16 mouse cellular contexts compared by ENCODE assay signal in the genomic region with DNA sequence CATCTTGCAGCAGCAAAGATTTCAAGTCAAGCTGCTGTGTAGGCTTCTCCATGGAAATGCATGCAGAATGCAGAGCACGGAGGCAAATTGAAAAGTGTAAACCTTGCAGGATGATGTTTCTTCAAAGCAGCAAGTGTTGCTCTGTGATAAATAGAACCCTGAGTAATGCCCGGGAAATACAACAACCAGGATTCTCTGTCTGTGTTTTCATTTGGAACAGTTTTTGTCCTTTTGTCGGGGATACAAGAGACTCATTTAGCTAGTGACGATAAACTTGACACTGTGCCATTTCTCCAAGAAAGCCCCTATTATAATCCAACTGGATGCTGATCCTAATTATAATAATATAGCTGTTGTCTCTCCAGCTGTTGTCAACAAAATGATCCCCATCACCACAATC.
DNase-seq lines count a peak whose midpoint lies in the region; ATAC-seq lines count a peak whose summit lies in the region.
"Had no signal": no experiment of that assay in that cellular context is flagged by ENCODE, and none has a peak within 500 bp of the region (broad histone marks: within the 10 kb centered on the region; RNA-seq: fewer than 3 reads in every experiment).

No protein-coding gene starts in this region.

- peak; percentile 75 for ATAC-seq in forebrain, embryonic 13.5 days
- no peak; the same call in 1 of the 2 replicates for ATAC-seq in forebrain, embryonic 11.5 days (replicated peaks; ENCODE audit: low FRiP score)
- peak; percentile 46; the same call in 1 of the 2 replicates for ATAC-seq in neural tube, embryonic 14.5 days (ENCODE audit: low read depth)
- no peak for ATAC-seq in neural tube, embryonic 15.5 days (ENCODE audit: low FRiP score)
- peak; percentile 61; the same call in 1 of the 2 replicates for ATAC-seq in hindbrain, embryonic 15.5 days (ENCODE audit: low FRiP score, low read depth)

- peaks cover 19% of the 10 kb centered on the region for H3K4me1 ChIP-seq in forebrain, embryonic 13.5 days
- H3K4me1 ChIP-seq in forebrain, embryonic 11.5 days (replicated peaks; ENCODE audit: control insufficient read depth, insufficient read depth, low read length), result no peaks in the 10 kb centered on the region; the same call in 1 of the 2 replicates
- peaks cover 6% of the 10 kb centered on the region; the same call in 1 of the 2 replicates for H3K4me1 ChIP-seq in neural tube, embryonic 14.5 days (ENCODE audit: control insufficient read depth, insufficient read depth, low read length)
- peaks cover 15% of the 10 kb centered on the region for H3K4me1 ChIP-seq in neural tube, embryonic 15.5 days
- peaks cover 11% of the 10 kb centered on the region for H3K4me1 ChIP-seq in hindbrain, embryonic 15.5 days (replicated peaks)
- H3K4me1 ChIP-seq: heart, embryonic 12.5 days; limb, embryonic 15.5 days; megakaryocyte, embryonic 14.5 days had no signal

- DNase-seq in forebrain, embryonic 11.5 days (ENCODE audit: low spot score), result no peak
- peak; percentile 77 for DNase-seq in telencephalon, adult 2 months (ENCODE audit: low read depth, low spot score)
- no peak for DNase-seq in urinary bladder, postnatal 36 days (ENCODE audit: low spot score in 2 of 2)
- DNase-seq in lung, postnatal 10 days, result no peak
- DNase-seq: gastrocnemius, postnatal 10 days; kidney, adult 9 months; lung, adult 2 months; thymus, postnatal 14 days had no signal

- H3K4me2 ChIP-seq in forebrain, embryonic 13.5 days, result peak overlapping the region; percentile 4; the same call in 1 of the 2 replicates
- no peak overlapping the region for H3K4me2 ChIP-seq in forebrain, embryonic 11.5 days (ENCODE audit: low read depth, low read length, severe bottlenecking)
- no peak overlapping the region for H3K4me2 ChIP-seq in neural tube, embryonic 14.5 days (ENCODE audit: low read depth, low read length)
- H3K4me2 ChIP-seq in neural tube, embryonic 15.5 days, result no peak overlapping the region
- peak overlapping the region; percentile 20; the same call in 1 of the 2 replicates for H3K4me2 ChIP-seq in hindbrain, embryonic 15.5 days
- H3K4me2 ChIP-seq: heart, embryonic 12.5 days; limb, embryonic 15.5 days had no signal

- no peaks in the 10 kb centered on the region for H3K9me3 ChIP-seq in forebrain, embryonic 13.5 days (replicated peaks)
- no peaks in the 10 kb centered on the region for H3K9me3 ChIP-seq in forebrain, embryonic 11.5 days (ENCODE audit: control insufficient read depth, low read length)
- no peaks in the 10 kb centered on the region for H3K9me3 ChIP-seq in neural tube, embryonic 14.5 days (ENCODE audit: control insufficient read depth, low read length)
- no peaks in the 10 kb centered on the region for H3K9me3 ChIP-seq in neural tube, embryonic 15.5 days (replicated peaks)
- H3K9me3 ChIP-seq in hindbrain, embryonic 15.5 days, result no peaks in the 10 kb centered on the region
- H3K9me3 ChIP-seq: heart, embryonic 12.5 days; limb, embryonic 15.5 days; megakaryocyte, embryonic 14.5 days had no signal

- WGBS in forebrain, embryonic 13.5 days, result 14% methylated on average over 4 of the region's 4 CpGs
- 51% methylated on average over 4 of the region's 4 CpGs for WGBS in forebrain, embryonic 11.5 days
- WGBS in neural tube, embryonic 14.5 days, result 45% methylated on average over 4 of the region's 4 CpGs
- 29% methylated on average over 4 of the region's 4 CpGs for WGBS in neural tube, embryonic 15.5 days
- WGBS in hindbrain, embryonic 15.5 days, result 23% methylated on average over 4 of the region's 4 CpGs

- no peaks in the 10 kb centered on the region for H3K27me3 ChIP-seq in forebrain, embryonic 13.5 days
- H3K27me3 ChIP-seq in forebrain, embryonic 11.5 days (ENCODE audit: control insufficient read depth, insufficient read depth, low read length), result no peaks in the 10 kb centered on the region
- H3K27me3 ChIP-seq in neural tube, embryonic 14.5 days (ENCODE audit: control insufficient read depth, insufficient read depth, low read length), result no peaks in the 10 kb centered on the region
- no peaks in the 10 kb centered on the region for H3K27me3 ChIP-seq in neural tube, embryonic 15.5 days (replicated peaks)
- no peaks in the 10 kb centered on the region for H3K27me3 ChIP-seq in hindbrain, embryonic 15.5 days
- H3K27me3 ChIP-seq: heart, embryonic 12.5 days; limb, embryonic 15.5 days; megakaryocyte, embryonic 14.5 days had no signal

- H3K36me3 ChIP-seq in forebrain, embryonic 13.5 days (ENCODE audit: poor library complexity, severe bottlenecking), result no peaks in the 10 kb centered on the region
- no peaks in the 10 kb centered on the region for H3K36me3 ChIP-seq in forebrain, embryonic 11.5 days (ENCODE audit: control insufficient read depth, insufficient read depth, low read length)
- H3K36me3 ChIP-seq in neural tube, embryonic 14.5 days (ENCODE audit: control insufficient read depth, insufficient read depth, low read length), result no peaks in the 10 kb centered on the region
- H3K36me3 ChIP-seq in neural tube, embryonic 15.5 days, result no peaks in the 10 kb centered on the region
- H3K36me3 ChIP-seq in hindbrain, embryonic 15.5 days, result no peaks in the 10 kb centered on the region
- H3K36me3 ChIP-seq: heart, embryonic 12.5 days; limb, embryonic 15.5 days had no signal

- H3K27ac ChIP-seq in forebrain, embryonic 13.5 days, result no peak overlapping the region
- H3K27ac ChIP-seq in forebrain, embryonic 11.5 days (ENCODE audit: low read depth, low read length), result no peak overlapping the region
- no peak overlapping the region for H3K27ac ChIP-seq in neural tube, embryonic 14.5 days (ENCODE audit: low read depth, low read length)
- H3K27ac ChIP-seq in neural tube, embryonic 15.5 days (replicated peaks), result no peak overlapping the region
- H3K27ac ChIP-seq in hindbrain, embryonic 15.5 days (replicated peaks), result peak overlapping the region; percentile 9
- H3K27ac ChIP-seq: limb, embryonic 15.5 days had no signal

- no peak overlapping the region for H3K9ac ChIP-seq in forebrain, embryonic 13.5 days
- H3K9ac ChIP-seq in forebrain, embryonic 11.5 days (ENCODE audit: low read length), result no peak overlapping the region
- H3K9ac ChIP-seq in neural tube, embryonic 14.5 days (replicated peaks; ENCODE audit: low read depth, low read length), result no peak overlapping the region
- H3K9ac ChIP-seq in neural tube, embryonic 15.5 days (replicated peaks), result no peak overlapping the region
- H3K9ac ChIP-seq in hindbrain, embryonic 15.5 days, result no peak overlapping the region
- H3K9ac ChIP-seq: heart, embryonic 12.5 days; limb, embryonic 15.5 days had no signal

- no peak overlapping the region for H3K4me3 ChIP-seq in forebrain, embryonic 13.5 days
- no peak overlapping the region for H3K4me3 ChIP-seq in forebrain, embryonic 11.5 days (ENCODE audit: low read depth, low read length)
- H3K4me3 ChIP-seq in neural tube, embryonic 14.5 days (ENCODE audit: low read depth, low read length), result no peak overlapping the region
- H3K4me3 ChIP-seq in neural tube, embryonic 15.5 days (replicated peaks), result no peak overlapping the region
- H3K4me3 ChIP-seq in hindbrain, embryonic 15.5 days, result no peak overlapping the region
- H3K4me3 ChIP-seq: erythroblast, embryonic 14.5 days; heart, embryonic 12.5 days; limb, embryonic 15.5 days; megakaryocyte, embryonic 14.5 days had no signal

Comparison
In these comparisons a context has a peak if more than half of its experiments do, and no peak if none do; other contexts are left out.
1. ATAC-seq: peak in forebrain, embryonic 13.5 days (single experiment), neural tube, embryonic 14.5 days (single experiment) and hindbrain, embryonic 15.5 days (single experiment); none in forebrain, embryonic 11.5 days (single experiment) and neural tube, embryonic 15.5 days (single experiment).
2. H3K4me2 ChIP-seq: peak in forebrain, embryonic 13.5 days (single experiment) and hindbrain, embryonic 15.5 days (single experiment); none in forebrain, embryonic 11.5 days (single experiment), neural tube, embryonic 14.5 days (single experiment) and neural tube, embryonic 15.5 days (single experiment).